Mouse (Mus musculus) heart, postnatal 0 days (tissue): ENCODE results near the gene Iqcd.

Experiments used
- CTCF ChIP-seq: IDR thresholded peaks from 2 replicates; pipeline ENCODE4 v1.5.1; 2016; ENCODE audit warnings: antibody characterized with exemption, control low read depth, low read depth
- EP300 ChIP-seq: IDR thresholded peaks from 2 replicates; pipeline ENCODE4 v1.6.1; 2016; ENCODE audit warnings: antibody characterized with exemption, low read depth

DNA sequence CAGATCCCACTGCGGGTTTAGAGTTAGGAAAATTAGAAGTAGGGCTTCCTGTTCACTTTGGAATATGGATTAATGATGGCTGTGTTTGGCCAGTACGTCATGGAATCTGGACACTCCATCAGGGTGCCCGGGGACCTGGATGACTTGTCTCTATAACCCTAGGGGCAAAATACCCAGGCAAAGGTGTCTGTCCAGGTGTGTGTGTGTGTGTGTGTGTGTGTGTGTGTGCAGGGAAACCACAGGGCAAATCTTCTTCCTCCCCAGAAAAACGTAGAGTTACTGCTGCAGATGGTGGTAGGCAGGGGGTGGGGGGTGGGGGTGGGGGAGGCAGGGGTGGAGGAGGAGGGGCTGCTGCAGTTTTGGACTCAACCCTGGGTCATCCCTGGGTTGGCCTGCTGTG is 58.5 kb downstream of the Iqcd start:
- TF ChIP-seq EP300 (no peak), CTCF (no peak)
